Mouse (Mus musculus) left cerebral cortex, postnatal 25 days (tissue): ENCODE data around the gene 1700092M07Rik. TPM values are rescaled to one million over a fixed set of nuclear protein-coding genes. Genes with fewer than 3 reads are reported as not detected.
"Not testable (repeated sequence)": the region's sequence is repeated elsewhere in the genome, so short reads cannot be mapped to it uniquely, and the experiment has no call there.

Experiments
- DNase-seq, 2 experiments: peaks; one replicate each; pipeline ENCODE4 v3.0.0; 2022; ENCODE audit warnings: low spot score in 2 of 2, mixed read lengths in 1 of 2
- intact Hi-C: fragments of 180-260 bp; cut with DNase I; formaldehyde crosslinking; loops from one replicate; pipeline ENCODE4 v1.15.1; 2025
- total RNA-seq, 2 experiments: library from RNA; stranded (reverse); gene quantifications; 2 replicates each; pipeline ENCODE4 v1.2.3; 2021

1700092M07Rik gene
- total RNA-seq, 2 experiments from 2014 or later: 1.1 to 1.5 TPM

- DNase-seq: peak in 1 of 2 experiments; percentile 24
- intact Hi-C loops: no loop called here
Measured at GRCm38 (mm10) chr19:8715868-8716766, 24.4 kb upstream of the 1700092M07Rik start.

- no peak for DNase-seq
Measured at GRCm38 (mm10) chr19:8716767-8717475, 23.6 kb upstream of the 1700092M07Rik start.

GRCm38 (mm10) chr19:8718357-8718756 is 22.2 kb upstream of the 1700092M07Rik start:
- intact Hi-C loops: loop anchor here (2.0 kb wide), 1 partner anchor 150 kb away; no protein-coding TSS in a partner anchor
- DNase-seq: peak in 1 of 2 experiments; percentile 57

More at GRCm38 (mm10) chr19:8716767-8717475, 23.6 kb upstream of the 1700092M07Rik start:
- intact Hi-C loops: no loop called here

GRCm38 (mm10) chr19:8719037-8719436 is 21.5 kb upstream of the 1700092M07Rik start:
- intact Hi-C loops: loop anchor here (2.0 kb wide), 1 partner anchor 150 kb away; no protein-coding TSS in a partner anchor
- not testable (repeated sequence) for DNase-seq

- intact Hi-C loops: no loop called here
- DNase-seq: no peak
Measured at GRCm38 (mm10) chr19:8721378-8721777, 19.1 kb upstream of the 1700092M07Rik start.

- intact Hi-C loops: no loop called here
- no peak for DNase-seq
Measured at GRCm38 (mm10) chr19:8722021-8722420, 18.5 kb upstream of the 1700092M07Rik start.

GRCm38 (mm10) chr19:8722559-8722906 is 18.0 kb upstream of the 1700092M07Rik start:
- no peak for DNase-seq
- intact Hi-C loops: no loop called here

- DNase-seq: peak; percentile 96 to 99
- intact Hi-C loops: loop anchor here (1.0 kb wide), 2 partner anchors 10 to 61 kb away; no protein-coding TSS in a partner anchor
Measured at GRCm38 (mm10) chr19:8722907-8723573, 17.5 kb upstream of the 1700092M07Rik start, which contains the start of gene Slc3a2. Gene Slc3a2, minus strand, starts transcription at chr19:8723369.

- intact Hi-C loops: loop anchor here (1.0 kb wide), 2 partner anchors 10 to 61 kb away; no protein-coding TSS in a partner anchor
Measured at GRCm38 (mm10) chr19:8723574-8724346, 16.8 kb upstream of the 1700092M07Rik start.

GRCm38 (mm10) chr19:8724392-8724791 is 16.1 kb upstream of the 1700092M07Rik start:
- intact Hi-C loops: no loop called here
- DNase-seq: no peak

More at GRCm38 (mm10) chr19:8723574-8724346, 16.8 kb upstream of the 1700092M07Rik start:
- no peak for DNase-seq

GRCm38 (mm10) chr19:8725081-8725613 is 15.4 kb upstream of the 1700092M07Rik start:
- intact Hi-C loops: no loop called here

GRCm38 (mm10) chr19:8726609-8727390 is 13.7 kb upstream of the 1700092M07Rik start:
- no peak for DNase-seq
- intact Hi-C loops: no loop called here

More at GRCm38 (mm10) chr19:8725081-8725613, 15.4 kb upstream of the 1700092M07Rik start:
- DNase-seq: no peak

GRCm38 (mm10) chr19:8727495-8728114 is 12.9 kb upstream of the 1700092M07Rik start:
- no peak for DNase-seq
- intact Hi-C loops: no loop called here

- DNase-seq, intact Hi-C loops: not testable (repeated sequence)
Measured at GRCm38 (mm10) chr19:8728335-8729099, 12.0 kb upstream of the 1700092M07Rik start.

GRCm38 (mm10) chr19:8734334-8734733 is 6.2 kb upstream of the 1700092M07Rik start:
- intact Hi-C loops: no loop called here
- no peak for DNase-seq

GRCm38 (mm10) chr19:8735389-8736159 is 4.9 kb upstream of the 1700092M07Rik start, which contains the start of gene Wdr74:
Gene Wdr74, plus strand, starts transcription at chr19:8735827.
- intact Hi-C loops: no loop called here
- DNase-seq: peak; percentile 94 to 97
